17 mouse cellular contexts compared by ENCODE assay signal in genomic region chr6:22003959-22004543, GRCm38 (mm10). TPM values are rescaled to one million over a fixed set of nuclear protein-coding genes. Genes with fewer than 3 reads are reported as not detected.
DNase-seq lines count a peak whose midpoint lies in the region; ATAC-seq lines count a peak whose summit lies in the region.
"Had no signal": no experiment of that assay in that cellular context is flagged by ENCODE, and none has a peak within 500 bp of the region (broad histone marks: within the 10 kb centered on the region; RNA-seq: fewer than 3 reads in every experiment).

No protein-coding gene starts in this region.

- no peaks in the 10 kb centered on the region for H3K36me3 ChIP-seq in heart, embryonic 13.5 days
- H3K36me3 ChIP-seq in lung, embryonic 15.5 days: no peaks in the 10 kb centered on the region
- H3K36me3 ChIP-seq in intestine, embryonic 14.5 days (ENCODE audit: control insufficient read depth, insufficient read depth, low read length): no peaks in the 10 kb centered on the region
- no peaks in the 10 kb centered on the region for H3K36me3 ChIP-seq in stomach, embryonic 15.5 days
- H3K36me3 ChIP-seq: forebrain, embryonic 12.5 days; heart, embryonic 10.5 days had no signal

- no peak overlapping the region for H3K4me2 ChIP-seq in heart, embryonic 13.5 days
- peak overlapping the region; percentile 34 for H3K4me2 ChIP-seq in lung, embryonic 15.5 days
- peak overlapping the region; percentile 18; the same call in 1 of the 2 replicates for H3K4me2 ChIP-seq in intestine, embryonic 14.5 days (ENCODE audit: low read length)
- H3K4me2 ChIP-seq in stomach, embryonic 15.5 days: no peak overlapping the region
- H3K4me2 ChIP-seq: forebrain, embryonic 12.5 days; limb, embryonic 15.5 days had no signal

- no peak for DNase-seq in heart, adult 18-20 months
- no peak for DNase-seq in lung, postnatal 10 days
- DNase-seq in intestine, embryonic 14.5 days (ENCODE audit: low spot score): no peak
- DNase-seq in adrenal gland, adult 18-20 months (ENCODE audit: low spot score in 2 of 2): no peak
- DNase-seq in right cerebral cortex, adult 18-20 months: no peak
- DNase-seq: cerebellum, adult 2 months; cerebellum, postnatal 36 days; gastrocnemius, postnatal 36 days; kidney, adult 11 months; midbrain, embryonic 14.5 days had no signal

- H3K4me1 ChIP-seq in heart, embryonic 13.5 days: peaks cover 28% of the 10 kb centered on the region
- H3K4me1 ChIP-seq in lung, embryonic 15.5 days: peaks cover 43% of the 10 kb centered on the region
- peaks cover 24% of the 10 kb centered on the region for H3K4me1 ChIP-seq in intestine, embryonic 14.5 days (replicated peaks; ENCODE audit: control insufficient read depth, insufficient read depth, low read length)
- H3K4me1 ChIP-seq in stomach, embryonic 15.5 days: peaks cover 9% of the 10 kb centered on the region

- H3K27me3 ChIP-seq in heart, embryonic 13.5 days (replicated peaks): no peaks in the 10 kb centered on the region
- no peaks in the 10 kb centered on the region for H3K27me3 ChIP-seq in lung, embryonic 15.5 days
- H3K27me3 ChIP-seq in intestine, embryonic 14.5 days (replicated peaks; ENCODE audit: control insufficient read depth, insufficient read depth, low read length): no peaks in the 10 kb centered on the region
- no peaks in the 10 kb centered on the region for H3K27me3 ChIP-seq in stomach, embryonic 15.5 days (replicated peaks)
- H3K27me3 ChIP-seq: limb, embryonic 15.5 days had no signal

- 0 out of 2 replicates have a peak overlapping the region, but pooled peaks have one; percentile 12 for H3K27ac ChIP-seq in heart, embryonic 13.5 days (replicated peaks)
- H3K27ac ChIP-seq in lung, embryonic 15.5 days: peak overlapping the region; percentile 87
- peak overlapping the region; percentile 62 for H3K27ac ChIP-seq in intestine, embryonic 14.5 days (ENCODE audit: low read depth)
- H3K27ac ChIP-seq in stomach, embryonic 15.5 days: peak overlapping the region; percentile 80
- H3K27ac ChIP-seq: forebrain, embryonic 12.5 days; heart, embryonic 10.5 days; hindbrain, embryonic 14.5 days had no signal

- H3K9ac ChIP-seq in heart, embryonic 13.5 days: no peak overlapping the region
- H3K9ac ChIP-seq in lung, embryonic 15.5 days: no peak overlapping the region
- H3K9ac ChIP-seq in intestine, embryonic 14.5 days (ENCODE audit: low read length): no peak overlapping the region
- H3K9ac ChIP-seq in stomach, embryonic 15.5 days: no peak overlapping the region
- H3K9ac ChIP-seq: forebrain, embryonic 12.5 days; hindbrain, embryonic 14.5 days; limb, embryonic 15.5 days had no signal

- no peak for ATAC-seq in heart, embryonic 13.5 days (ENCODE audit: extremely low read depth, insufficient number of reproducible peaks, low FRiP score, low TSS enrichment)
- peak; percentile 53; the same call in 1 of the 2 replicates for ATAC-seq in lung, embryonic 15.5 days (ENCODE audit: borderline replicate concordance, extremely low read depth, low FRiP score, low TSS enrichment)
- no peak for ATAC-seq in intestine, embryonic 14.5 days (replicated peaks; ENCODE audit: low FRiP score, low TSS enrichment, low read depth)
- no peak for ATAC-seq in stomach, embryonic 15.5 days (ENCODE audit: insufficient read depth, low FRiP score, low read depth)

- 78% methylated on average over 10 of the region's 10 CpGs for WGBS in heart, embryonic 13.5 days
- WGBS in lung, embryonic 15.5 days: 54% methylated on average over 10 of the region's 10 CpGs
- 75% methylated on average over 10 of the region's 10 CpGs for WGBS in intestine, embryonic 14.5 days
- WGBS in stomach, embryonic 15.5 days: 69% methylated on average over 10 of the region's 10 CpGs

- no peak overlapping the region for H3K4me3 ChIP-seq in heart, embryonic 13.5 days
- H3K4me3 ChIP-seq in lung, embryonic 15.5 days: no peak overlapping the region
- no peak overlapping the region for H3K4me3 ChIP-seq in intestine, embryonic 14.5 days (ENCODE audit: low read depth, low read length)
- H3K4me3 ChIP-seq in stomach, embryonic 15.5 days (replicated peaks): no peak overlapping the region
- H3K4me3 ChIP-seq: forebrain, embryonic 12.5 days; heart, embryonic 10.5 days; limb, embryonic 15.5 days had no signal

- H3K9me3 ChIP-seq in heart, embryonic 13.5 days: no peaks in the 10 kb centered on the region
- H3K9me3 ChIP-seq in lung, embryonic 15.5 days: no peaks in the 10 kb centered on the region
- H3K9me3 ChIP-seq in intestine, embryonic 14.5 days (ENCODE audit: control insufficient read depth, low read length): no peaks in the 10 kb centered on the region
- H3K9me3 ChIP-seq in stomach, embryonic 15.5 days: no peaks in the 10 kb centered on the region
- H3K9me3 ChIP-seq: forebrain, embryonic 12.5 days; heart, embryonic 10.5 days; limb, embryonic 15.5 days had no signal

RNA-seq across cellular contexts. Expression of gene Cped1, which starts 18.3 kb away (rescaled TPM):
- 5.8 and 6.0 TPM in 2 replicates for polyA plus RNA-seq in heart, embryonic 13.5 days (2015; fragmentation: Nextera tagmentation; extraction: Ambion mirVana)
- 10 to 100 TPM; 22.8 to 24.3 TPM for total RNA-seq in heart, adult 18-20 months (2021)
- polyA plus RNA-seq in lung, embryonic 15.5 days (2015; fragmentation: Nextera tagmentation; extraction: Ambion mirVana): 24.3 and 25.0 TPM in 2 replicates
- 35.5 and 38.5 TPM in 2 replicates for polyA plus RNA-seq in intestine, embryonic 14.5 days (2014; fragmentation: Nextera tagmentation; extraction: Ambion mirVana)
- polyA plus RNA-seq in stomach, embryonic 15.5 days (2015; fragmentation: Nextera tagmentation; extraction: Ambion mirVana): 20.4 and 26.9 TPM in 2 replicates
- total RNA-seq in adrenal gland, adult 18-20 months (2021): 10 to 100 TPM; 43.9 to 50.3 TPM

RNA-seq across cellular contexts. Expression of gene Ing3, which starts 54.7 kb away (rescaled TPM):
- 30.4 and 36.3 TPM in 2 replicates for polyA plus RNA-seq in heart, embryonic 13.5 days (2015; fragmentation: Nextera tagmentation; extraction: Ambion mirVana)
- 10 to 100 TPM; 13.9 to 14.8 TPM for total RNA-seq in heart, adult 18-20 months (2021)
- 49.6 and 56.6 TPM in 2 replicates for polyA plus RNA-seq in lung, embryonic 15.5 days (2015; fragmentation: Nextera tagmentation; extraction: Ambion mirVana)
- 41.3 and 49.9 TPM in 2 replicates for polyA plus RNA-seq in intestine, embryonic 14.5 days (2014; fragmentation: Nextera tagmentation; extraction: Ambion mirVana)
- 42.5 and 44.3 TPM in 2 replicates for polyA plus RNA-seq in stomach, embryonic 15.5 days (2015; fragmentation: Nextera tagmentation; extraction: Ambion mirVana)
- total RNA-seq in adrenal gland, adult 18-20 months (2021): 10 to 100 TPM; 22.8 to 23.0 TPM

Comparison
In these comparisons a context has a peak if more than half of its experiments do, and no peak if none do; other contexts are left out.
1. H3K27ac ChIP-seq: peak in every context shown above with its lines; median percentile 87 in lung, embryonic 15.5 days; 80 in stomach, embryonic 15.5 days; 62 in intestine, embryonic 14.5 days; 12 in heart, embryonic 13.5 days.
2. H3K4me2 ChIP-seq: peak in lung, embryonic 15.5 days (single experiment) and intestine, embryonic 14.5 days (single experiment); none in heart, embryonic 13.5 days (single experiment) and stomach, embryonic 15.5 days (single experiment).